Mouse (Mus musculus) heart, adult 2 months (tissue): ENCODE measurements at regions not wholly inside any gene's neighbourhood (a gene's known extent, or its start where the extent isn't known, plus 50 kb on each side); places are given as distances from the start of the nearest gene placed in this dataset.

Source experiments
- DNase-seq, 2 experiments: peaks; one replicate each; pipeline ENCODE4 v3.0.0; 2021
- H3K27ac ChIP-seq: fragments of 200-600 bp; 2 replicates; pipeline ENCODE4 v1.8.1; 2022
- H3K27me3 ChIP-seq: fragments of 200-500 bp; 2 replicates; pipeline ENCODE4 v1.6.1; 2012; ENCODE audit warnings: mild to moderate bottlenecking, low read length, inconsistent platforms, mixed read lengths; ENCODE audit not compliant: control insufficient read depth, insufficient read depth
- H3K36me3 ChIP-seq: fragments of 200-500 bp; 2 replicates; pipeline ENCODE4 v1.6.1; 2012; ENCODE audit warnings: low read length, inconsistent platforms; ENCODE audit not compliant: control insufficient read depth, insufficient read depth
- H3K4me1 ChIP-seq: fragments of 200-500 bp; 2 replicates; pipeline ENCODE4 v1.6.1; 2011; ENCODE audit warnings: low read length; ENCODE audit not compliant: control insufficient read depth, insufficient read depth
- H3K4me3 ChIP-seq: fragments of 200-600 bp; 2 replicates; pipeline ENCODE4 v1.8.1; 2022
- H3K79me2 ChIP-seq: fragments of 200-500 bp; replicated peaks from 2 replicates; pipeline ENCODE4 v1.6.1; 2012; ENCODE audit warnings: mild to moderate bottlenecking, inconsistent platforms, low read length, moderate library complexity, mixed read lengths; ENCODE audit not compliant: control insufficient read depth, insufficient read depth
- H3K9ac ChIP-seq: fragments of 200-500 bp; 2 replicates; pipeline ENCODE4 v1.6.1; 2012; ENCODE audit warnings: low read depth, mild to moderate bottlenecking, control low read depth, inconsistent platforms, low read length, mixed read lengths
- CTCF ChIP-seq: fragments of 200-600 bp; IDR thresholded peaks from 2 replicates; pipeline ENCODE4 v1.8.1; 2022; ENCODE audit warnings: antibody characterized with exemption, mild to moderate bottlenecking, moderate library complexity
- EP300 ChIP-seq: fragments of 200-500 bp; IDR thresholded peaks from 2 replicates; pipeline ENCODE4 v1.6.1; 2011; ENCODE audit warnings: low read depth, low read length, control low read depth; ENCODE audit not compliant: insufficient read depth
- POLR2A ChIP-seq: fragments of 200-500 bp; IDR thresholded peaks from 2 replicates; pipeline ENCODE4 v1.6.1; 2011; ENCODE audit warnings: mild to moderate bottlenecking, low read depth, low read length, control low read depth; ENCODE audit not compliant: insufficient read depth
- WGBS: fragments of 180-500 bp; shearing (Covaris S2); methylation state at CpG from one replicate; pipeline ENCODE4 v1.1.7; 2018; 5-methylcytosine and 5-hydroxymethylcytosine counted together
- intact Hi-C: fragments of 180-260 bp; cut with DNase I; formaldehyde crosslinking; loops from one replicate; pipeline ENCODE4 v1.15.1; 2025

- Histone ChIP-seq H3K4me1 (peaks cover 17% of the 10 kb centered on the region), H3K4me3 (no peak overlapping the region), H3K9ac (no peak overlapping the region), H3K36me3 (peaks cover 4% of the 10 kb centered on the region; the same call in 1 of the 2 replicates), H3K27me3 (no peaks in the 10 kb centered on the region), H3K27ac (peak overlapping the region; percentile 84), H3K79me2 (no peaks in the 10 kb centered on the region)
- 86% methylated on average over 5 of the region's 5 CpGs for WGBS
- no peak for DNase-seq
- intact Hi-C loops, result loop anchor here (5.0 to 10.0 kb wide), 4 partner anchors 110 to 562 kb away; no protein-coding TSS in a partner anchor
- TF ChIP-seq CTCF (no peak), EP300 (no peak), POLR2A (no peak)
These were observed 135.7 kb downstream of the Btg1 start for GRCm38 (mm10) chr10:96752531-96752930.

- Histone ChIP-seq H3K4me1 (peaks cover 17% of the 10 kb centered on the region), H3K36me3 (peaks cover 4% of the 10 kb centered on the region; the same call in 1 of the 2 replicates), H3K9ac (no peak overlapping the region), H3K4me3 (no peak overlapping the region), H3K79me2 (no peaks in the 10 kb centered on the region), H3K27ac (peak overlapping the region; percentile 6), H3K27me3 (no peaks in the 10 kb centered on the region)
- intact Hi-C loops, result loop anchor here (5.0 to 10.0 kb wide), 4 partner anchors 109 to 561 kb away; no protein-coding TSS in a partner anchor
- no peak for DNase-seq
- 36% methylated on average over 1 of the region's 1 CpGs for WGBS
- TF ChIP-seq POLR2A, result no peak
- no peak for TF ChIP-seq EP300
- no peak for TF ChIP-seq CTCF
These were observed 136.7 kb downstream of the Btg1 start for GRCm38 (mm10) chr10:96753521-96753920.

GRCm38 (mm10) chr10:96755674-96756073 is 138.9 kb downstream of the Btg1 start:
- H3K36me3 ChIP-seq, result peaks cover 4% of the 10 kb centered on the region; the same call in 1 of the 2 replicates
- H3K27me3 ChIP-seq, result no peaks in the 10 kb centered on the region
- no peak overlapping the region for H3K4me3 ChIP-seq
- no peak for DNase-seq
- no peak overlapping the region for H3K9ac ChIP-seq
- WGBS, result 45% methylated on average over 8 of the region's 8 CpGs
- TF ChIP-seq POLR2A, result no peak
- TF ChIP-seq CTCF, result no peak
- no peak for TF ChIP-seq EP300
- intact Hi-C loops, result loop anchor here (10.0 kb wide), 3 partner anchors 421 to 559 kb away; no protein-coding TSS in a partner anchor
- H3K79me2 ChIP-seq, result no peaks in the 10 kb centered on the region
- H3K27ac ChIP-seq, result no peak overlapping the region
- H3K4me1 ChIP-seq, result peaks cover 17% of the 10 kb centered on the region

GRCm38 (mm10) chr10:96756355-96757084 is 139.7 kb downstream of the Btg1 start:
- DNase-seq, result no peak
- Histone ChIP-seq H3K79me2 (no peaks in the 10 kb centered on the region), H3K27me3 (no peaks in the 10 kb centered on the region), H3K4me1 (peaks cover 14% of the 10 kb centered on the region), H3K27ac (no peak overlapping the region), H3K36me3 (peaks cover 4% of the 10 kb centered on the region; the same call in 1 of the 2 replicates), H3K4me3 (no peak overlapping the region), H3K9ac (no peak overlapping the region)
- TF ChIP-seq EP300, result no peak
- TF ChIP-seq CTCF, result no peak
- TF ChIP-seq POLR2A, result no peak
- WGBS, result 35% methylated on average over 5 of the region's 5 CpGs
- intact Hi-C loops, result loop anchor here (10.0 kb wide), 3 partner anchors 422 to 558 kb away; no protein-coding TSS in a partner anchor

- H3K4me1 ChIP-seq, result peaks cover 12% of the 10 kb centered on the region
- no peak for DNase-seq
- H3K36me3 ChIP-seq, result peaks cover 4% of the 10 kb centered on the region; the same call in 1 of the 2 replicates
- H3K27ac ChIP-seq, result no peak overlapping the region
- H3K9ac ChIP-seq, result no peak overlapping the region
- no peaks in the 10 kb centered on the region for H3K27me3 ChIP-seq
- intact Hi-C loops, result loop anchor here (10.0 kb wide), 3 partner anchors 423 to 557 kb away; no protein-coding TSS in a partner anchor
- WGBS, result 74% methylated on average over 1 of the region's 1 CpGs
- TF ChIP-seq CTCF (no peak), EP300 (no peak), POLR2A (no peak)
- no peaks in the 10 kb centered on the region for H3K79me2 ChIP-seq
- no peak overlapping the region for H3K4me3 ChIP-seq
These were observed 140.5 kb downstream of the Btg1 start for GRCm38 (mm10) chr10:96757311-96757710.

- intact Hi-C loops, result no loop called here
- DNase-seq, result no peak
- Histone ChIP-seq H3K36me3 (no peaks in the 10 kb centered on the region), H3K79me2 (no peaks in the 10 kb centered on the region), H3K27ac (no peak overlapping the region), H3K4me1 (peaks cover under 1% of the 10 kb centered on the region), H3K27me3 (no peaks in the 10 kb centered on the region), H3K9ac (no peak overlapping the region), H3K4me3 (no peak overlapping the region)
- WGBS, result 93% methylated on average over 8 of the region's 8 CpGs
- TF ChIP-seq POLR2A (no peak), CTCF (no peak), EP300 (no peak)
These were observed 144.8 kb downstream of the Btg1 start for GRCm38 (mm10) chr10:96761601-96762000.
